Mouse (Mus musculus) olfactory bulb, adult 2 months (tissue): ENCODE data around the gene Rab4b. TPM values are rescaled to one million over a fixed set of nuclear protein-coding genes. Genes with fewer than 3 reads are reported as not detected.

Experiments used
- H3K27ac ChIP-seq: fragments of 200-500 bp; 2 replicates; pipeline ENCODE4 v1.5.1; 2012; ENCODE audit warnings: low read depth, low read length; ENCODE audit not compliant: insufficient read depth
- H3K4me1 ChIP-seq: fragments of 200-500 bp; 2 replicates; pipeline ENCODE4 v1.6.1; 2012; ENCODE audit warnings: low read length; ENCODE audit not compliant: control insufficient read depth, insufficient read depth
- H3K4me3 ChIP-seq: fragments of 200-500 bp; 2 replicates; pipeline ENCODE4 v1.5.1; 2012; ENCODE audit warnings: mild to moderate bottlenecking, low read depth, low read length, moderate library complexity; ENCODE audit not compliant: insufficient read depth
- CTCF ChIP-seq: fragments of 200-500 bp; IDR thresholded peaks from 2 replicates; pipeline ENCODE4 v1.5.1; 2012; ENCODE audit warnings: low read depth, mild to moderate bottlenecking, low read length, moderate library complexity; ENCODE audit not compliant: insufficient read depth
- POLR2A ChIP-seq: fragments of 200-500 bp; IDR thresholded peaks from 2 replicates; pipeline ENCODE4 v1.6.1; 2012; ENCODE audit warnings: mild to moderate bottlenecking, low read depth, low read length, moderate library complexity; ENCODE audit not compliant: insufficient read depth
- WGBS: fragments of 180-500 bp; shearing (Covaris S2); methylation state at CpG from one replicate; pipeline ENCODE4 v1.1.7; 2018; 5-methylcytosine and 5-hydroxymethylcytosine counted together
- polyA plus RNA-seq: library from polyadenylated mRNA; stranded (reverse); fragments of >200 nt; gene quantifications from 2 replicates; pipeline ENCODE4 v1.2.4, GENCODE M21; 2012; ENCODE audit warnings: low replicate concordance; ENCODE audit not compliant: missing spikeins, insufficient read depth, insufficient read length

Gene Rab4b
- polyA plus RNA-seq, 1 experiment: not detected

GRCm38 (mm10) chr7:27218586-27218985 lies 39.9 kb upstream of the Rab4b start:
- 87% methylated on average over 7 of the region's 7 CpGs for WGBS
- no peak for TF ChIP-seq POLR2A
- TF ChIP-seq CTCF: no peak
- Histone ChIP-seq H3K4me1 (peaks cover 2% of the 10 kb centered on the region; the same call in 1 of the 2 replicates), H3K27ac (no peak overlapping the region), H3K4me3 (no peak overlapping the region)

DNA sequence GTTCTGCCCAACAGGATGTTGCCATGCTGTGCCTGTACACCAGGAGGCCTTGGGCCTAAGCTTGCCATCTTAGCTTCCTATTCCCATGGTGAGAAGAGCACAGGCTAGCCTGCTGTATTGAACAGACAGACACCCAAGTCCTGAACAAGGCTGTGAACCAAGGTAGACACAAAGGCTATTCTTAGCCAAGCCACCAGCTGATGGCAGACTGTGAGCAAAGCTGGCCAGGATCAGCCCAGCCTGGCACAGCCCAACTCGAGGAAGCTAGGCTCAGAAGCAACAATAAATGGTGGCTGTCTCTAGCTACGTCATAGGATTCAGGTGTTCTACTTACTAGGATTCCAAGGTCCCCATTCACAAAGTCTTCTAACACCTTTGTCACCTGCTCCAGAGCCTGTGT lies 33.9 kb upstream of the Rab4b start:
- Histone ChIP-seq H3K4me3 (no peak overlapping the region), H3K27ac (no peak overlapping the region), H3K4me1 (no peaks in the 10 kb centered on the region)
- WGBS: 70% methylated on average over 2 of the region's 2 CpGs
- TF ChIP-seq POLR2A (no peak), CTCF (no peak)

GRCm38 (mm10) chr7:27203730-27204449 lies 25.2 kb upstream of the Rab4b start:
- no peak overlapping the region for H3K4me3 ChIP-seq
- no peaks in the 10 kb centered on the region for H3K4me1 ChIP-seq
- H3K27ac ChIP-seq: no peak overlapping the region
- WGBS: 97% methylated on average over 8 of the region's 8 CpGs
- no peak for TF ChIP-seq CTCF

DNA sequence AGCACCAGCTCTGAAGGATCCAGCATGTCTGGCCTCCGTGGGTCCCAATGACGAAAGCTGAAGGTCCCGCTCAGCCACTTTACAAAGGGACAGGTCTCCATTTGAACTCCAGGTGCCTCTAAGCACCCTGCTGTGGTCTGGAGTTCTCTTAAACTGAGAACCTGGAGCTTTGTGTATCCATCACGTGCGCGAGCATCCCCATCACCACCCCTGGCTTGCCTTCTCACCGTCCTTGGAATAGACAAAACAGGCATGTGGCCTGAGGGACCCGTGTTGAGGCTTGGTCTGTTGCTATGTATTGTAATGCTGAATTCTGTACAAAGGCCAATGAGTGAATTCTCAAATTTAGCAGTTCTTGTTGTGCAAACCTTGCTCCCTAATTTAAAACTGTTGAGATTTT lies 20.1 kb upstream of the Rab4b start:
- 93% methylated on average over 8 of the region's 8 CpGs for WGBS
- TF ChIP-seq POLR2A: no peak
- no peak for TF ChIP-seq CTCF
- Histone ChIP-seq H3K4me1 (peaks cover 5% of the 10 kb centered on the region), H3K4me3 (no peak overlapping the region), H3K27ac (no peak overlapping the region)

GRCm38 (mm10) chr7:27198355-27198754 lies 19.7 kb upstream of the Rab4b start:
- Histone ChIP-seq H3K27ac (no peak overlapping the region), H3K4me1 (peaks cover 9% of the 10 kb centered on the region), H3K4me3 (no peak overlapping the region)
- TF ChIP-seq POLR2A (no peak), CTCF (no peak)

GRCm38 (mm10) chr7:27197634-27198033 lies 18.9 kb upstream of the Rab4b start:
- no peak overlapping the region for H3K27ac ChIP-seq
- H3K4me3 ChIP-seq: no peak overlapping the region
- no peak for TF ChIP-seq POLR2A
- no peak for TF ChIP-seq CTCF
- H3K4me1 ChIP-seq: peaks cover 9% of the 10 kb centered on the region
- WGBS: 92% methylated on average over 8 of the region's 8 CpGs

DNA sequence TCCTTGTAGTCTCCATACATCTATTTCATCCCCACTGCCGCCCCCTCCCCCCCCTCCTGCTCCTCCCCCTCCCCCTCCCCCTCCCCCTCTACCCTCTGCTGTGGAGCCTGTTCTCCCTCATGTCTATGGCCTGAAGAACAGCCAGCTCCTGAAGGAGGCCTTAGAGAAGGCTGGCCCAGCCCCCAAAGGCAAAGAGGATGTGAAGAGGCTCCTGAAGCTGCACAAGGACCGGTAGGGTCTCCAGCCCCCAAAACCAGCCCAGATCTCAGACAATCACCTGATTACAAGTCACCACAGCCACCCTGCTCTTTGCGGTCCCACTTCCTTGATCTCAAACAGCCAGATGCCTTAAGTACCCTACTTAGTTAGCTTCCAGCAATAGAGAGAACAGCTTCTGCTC lies 18.4 kb upstream of the Rab4b start:
- H3K4me1 ChIP-seq: peaks cover 9% of the 10 kb centered on the region
- 89% methylated on average over 3 of the region's 3 CpGs for WGBS
- TF ChIP-seq CTCF (no peak), POLR2A (no peak)
- no peak overlapping the region for H3K4me3 ChIP-seq
- H3K27ac ChIP-seq: no peak overlapping the region

DNA sequence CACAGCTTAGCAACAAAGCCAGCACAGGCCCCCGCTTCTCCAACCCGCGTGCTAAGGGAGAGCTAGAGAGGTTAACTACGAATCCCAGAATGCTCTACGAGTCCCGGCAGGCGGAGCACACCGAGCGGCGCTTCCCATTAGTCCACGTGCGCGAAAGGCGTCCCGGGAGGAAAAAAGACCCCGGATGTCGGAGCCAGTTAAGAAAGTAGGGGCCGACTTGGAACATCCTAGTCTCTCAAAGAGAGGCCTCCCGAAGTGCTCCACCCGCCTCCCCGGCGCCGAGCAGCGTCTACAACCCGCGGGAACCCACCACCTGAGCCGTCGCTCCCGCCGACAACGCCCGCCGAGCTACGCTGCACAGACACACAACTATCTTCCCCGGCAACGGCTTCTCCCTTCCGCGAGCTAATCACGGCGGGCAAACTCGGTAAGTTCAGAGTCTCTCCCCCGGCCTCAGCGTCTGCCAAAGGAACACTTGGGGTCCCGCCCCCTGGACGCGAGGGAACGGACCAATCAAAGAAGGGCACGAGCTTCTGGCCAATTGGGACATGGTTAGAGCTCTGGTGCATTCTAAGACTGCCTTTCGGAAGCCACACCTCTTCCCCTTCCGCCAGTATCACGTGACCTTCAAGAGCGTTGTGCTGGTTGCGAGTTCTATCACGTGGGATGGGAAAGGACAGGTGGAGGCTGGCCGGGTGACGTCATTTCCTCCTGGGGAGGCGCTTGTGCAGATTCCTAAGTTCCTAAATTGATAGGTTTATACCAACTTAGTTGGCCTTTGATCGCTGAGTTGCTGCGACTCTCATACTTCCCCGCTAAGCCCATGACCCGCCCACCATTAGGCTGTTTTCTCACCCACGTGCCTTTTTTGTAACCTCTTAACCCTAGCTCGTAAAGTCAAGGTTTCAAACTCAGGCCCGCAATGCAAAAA lies 17.2 kb upstream of the Rab4b start, which contains the start of the genes BC024978 and Snrpa:
Gene BC024978 (plus strand): TSS at position 101 of the 931 bp plus-strand sequence.
Gene Snrpa (minus strand): TSS at position 591 of the 931 bp plus-strand sequence.
- 1% methylated on average over 64 of the region's 64 CpGs for WGBS
- H3K27ac ChIP-seq: peak within 1 kb of the TSS; percentile 93
- peaks cover 9% of the 10 kb centered on the region for H3K4me1 ChIP-seq
- no peak for TF ChIP-seq CTCF
- TF ChIP-seq POLR2A: 0 out of 2 replicates have a peak, but pooled peaks have one; percentile 7
- peak within 1 kb of the TSS; percentile 97 for H3K4me3 ChIP-seq

- no peak overlapping the region for H3K27ac ChIP-seq
- TF ChIP-seq POLR2A: no peak
- TF ChIP-seq CTCF: no peak
- no peak overlapping the region for H3K4me3 ChIP-seq
- WGBS: 62% methylated on average over 4 of the region's 4 CpGs
- H3K4me1 ChIP-seq: peaks cover 9% of the 10 kb centered on the region
These were observed 15.0 kb upstream of the Rab4b start for GRCm38 (mm10) chr7:27193731-27194130.
